Mouse (Mus musculus): ENCODE measurements around the gene Tmed9.
"Not testable (repeated sequence)": the region's sequence is repeated elsewhere in the genome, so short reads cannot be mapped to it uniquely, and the experiment has no call there.

The Tmed9 gene

GRCm38 (mm10) chr13:55567001-55567400 is 6.5 kb upstream of the Tmed9 start:
- DNase-seq (ENCODE audit: low spot score in 2 of 2) = no peak

- DNase-seq (ENCODE audit: low spot score in 2 of 2) = no peak
Measured at GRCm38 (mm10) chr13:55567949-55568348, 5.6 kb upstream of the Tmed9 start.

- DNase-seq (ENCODE audit: low spot score in 2 of 2) = not testable (repeated sequence)
Measured at GRCm38 (mm10) chr13:55568524-55568923, 5.0 kb upstream of the Tmed9 start.

GRCm38 (mm10) chr13:55569726-55570285 is 3.7 kb upstream of the Tmed9 start:
- no peak for DNase-seq (ENCODE audit: low spot score in 2 of 2)

GRCm38 (mm10) chr13:55570286-55570973 is 3.1 kb upstream of the Tmed9 start:
- peak; percentile 6 to 7 for DNase-seq (ENCODE audit: low spot score in 2 of 2)

- peak; percentile 91 to 92 for DNase-seq (ENCODE audit: low spot score in 2 of 2)
Measured at GRCm38 (mm10) chr13:55571027-55571751, 2.3 kb upstream of the Tmed9 start, which contains the start of gene Fam193b. Gene Fam193b, minus strand, starts transcription at chr13:55571120.

- no peak for DNase-seq (ENCODE audit: low spot score in 2 of 2)
Measured at GRCm38 (mm10) chr13:55571977-55572376, 1.6 kb upstream of the Tmed9 start.

- no peak for DNase-seq (ENCODE audit: low spot score in 2 of 2)
Measured at GRCm38 (mm10) chr13:55574321-55574720, 789 bp downstream of the Tmed9 start.

GRCm38 (mm10) chr13:55575932-55576331 is 2.4 kb downstream of the Tmed9 start:
- DNase-seq (ENCODE audit: low spot score in 2 of 2) = no peak

- DNase-seq (ENCODE audit: low spot score in 2 of 2) = not testable (repeated sequence)
Measured at GRCm38 (mm10) chr13:55576872-55577271, 3.3 kb downstream of the Tmed9 start.

GRCm38 (mm10) chr13:55578086-55578485 is 4.6 kb downstream of the Tmed9 start:
- DNase-seq (ENCODE audit: low spot score in 2 of 2) = no peak

- DNase-seq (ENCODE audit: low spot score in 2 of 2) = no peak
Measured at GRCm38 (mm10) chr13:55591961-55592490, 18.5 kb downstream of the Tmed9 start.

- DNase-seq (ENCODE audit: low spot score in 2 of 2) = peak; percentile 92 to 95
Measured at GRCm38 (mm10) chr13:55592512-55593253, 19.2 kb downstream of the Tmed9 start.

- no peak for DNase-seq (ENCODE audit: low spot score in 2 of 2)
Measured at GRCm38 (mm10) chr13:55593254-55593747, 19.8 kb downstream of the Tmed9 start.

- no peak for DNase-seq (ENCODE audit: low spot score in 2 of 2)
Measured at GRCm38 (mm10) chr13:55595375-55595774, 21.8 kb downstream of the Tmed9 start.

- DNase-seq (ENCODE audit: low spot score in 2 of 2) = no peak
Measured at GRCm38 (mm10) chr13:55596802-55597201, 23.3 kb downstream of the Tmed9 start.

GRCm38 (mm10) chr13:55599566-55600540 is 26.3 kb downstream of the Tmed9 start, which contains the start of gene B4galt7:
Gene B4galt7, plus strand, starts transcription at chr13:55599896.
- DNase-seq (ENCODE audit: low spot score in 2 of 2) = peak; percentile 83 to 84

GRCm38 (mm10) chr13:55600657-55601056 is 27.1 kb downstream of the Tmed9 start:
- DNase-seq (ENCODE audit: low spot score in 2 of 2) = peak; percentile 69 to 76

GRCm38 (mm10) chr13:55601611-55602010 is 28.1 kb downstream of the Tmed9 start:
- peak; percentile 73 to 81 for DNase-seq (ENCODE audit: low spot score in 2 of 2)

GRCm38 (mm10) chr13:55604606-55605005 is 31.1 kb downstream of the Tmed9 start:
- no peak for DNase-seq (ENCODE audit: low spot score in 2 of 2)
